Mouse (Mus musculus): Measurements from ENCODE around the gene Olfr374. TPM values are rescaled to one million over a fixed set of nuclear protein-coding genes. Genes with fewer than 3 reads are reported as not detected.

Olfr374 gene
- polyA plus RNA-seq, 1 experiment from 2014 or later = 0.13 TPM

DNA sequence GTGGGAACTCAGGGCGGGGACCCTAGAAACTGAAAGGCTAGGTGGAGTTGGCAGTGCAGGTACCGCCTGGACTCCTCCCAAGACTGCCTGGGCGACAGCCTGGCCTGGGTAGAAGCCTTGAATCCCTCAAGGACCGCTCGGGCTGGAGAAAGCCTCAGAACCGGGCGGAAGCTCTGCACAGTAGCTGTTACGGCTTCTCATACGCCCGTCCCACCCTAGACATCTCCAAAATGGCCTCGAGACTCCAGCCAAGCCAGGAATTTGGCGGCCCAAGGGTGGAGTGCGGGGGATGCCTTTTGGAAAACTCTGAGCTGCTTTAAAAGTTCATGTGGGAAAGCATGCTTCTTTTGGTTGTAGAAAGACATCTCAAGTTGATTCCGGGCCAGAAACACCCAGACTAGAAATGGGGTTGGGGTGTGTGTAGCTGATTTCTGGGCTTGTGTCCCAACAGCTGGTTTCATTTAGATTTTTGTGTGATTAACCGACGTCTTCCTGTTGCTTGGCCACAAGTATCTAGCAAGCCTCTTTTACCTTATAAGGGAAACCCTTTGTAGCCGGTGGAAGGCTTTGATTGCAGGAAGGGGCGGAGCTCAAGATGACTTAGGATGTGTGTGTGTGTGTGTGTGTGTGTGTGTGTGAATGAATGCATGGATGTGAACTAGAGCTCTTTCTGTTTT lies 29.6 kb downstream of the Olfr374 start:
- WGBS = under 1% methylated on average over 18 of the region's 18 CpGs
- Histone ChIP-seq H3K27me3 (ENCODE audit: control insufficient read depth, insufficient read depth, low read length) (no peaks in the 10 kb centered on the region), H3K4me3 (ENCODE audit: low read depth, low read length) (peak overlapping the region; percentile 88), H3K9me3 (replicated peaks; ENCODE audit: control insufficient read depth, low read length) (no peaks in the 10 kb centered on the region), H3K4me2 (ENCODE audit: low read depth, low read length) (peak overlapping the region; percentile 82), H3K4me1 (ENCODE audit: control insufficient read depth, insufficient read depth, low read length) (no peaks in the 10 kb centered on the region), H3K27ac (replicated peaks; ENCODE audit: low read depth, low read length) (peak overlapping the region; percentile 99), H3K9ac (replicated peaks; ENCODE audit: low read length) (peak overlapping the region; percentile 99), H3K36me3 (replicated peaks; ENCODE audit: control insufficient read depth, insufficient read depth, low read depth, low read length) (peaks cover 4% of the 10 kb centered on the region)
- DNase-seq (ENCODE audit: low spot score) = peak; percentile 93
- ATAC-seq (replicated peaks; ENCODE audit: insufficient number of reproducible peaks, low FRiP score, low TSS enrichment, low read depth) = peak; percentile 35; the same call in 1 of the 2 replicates

DNA sequence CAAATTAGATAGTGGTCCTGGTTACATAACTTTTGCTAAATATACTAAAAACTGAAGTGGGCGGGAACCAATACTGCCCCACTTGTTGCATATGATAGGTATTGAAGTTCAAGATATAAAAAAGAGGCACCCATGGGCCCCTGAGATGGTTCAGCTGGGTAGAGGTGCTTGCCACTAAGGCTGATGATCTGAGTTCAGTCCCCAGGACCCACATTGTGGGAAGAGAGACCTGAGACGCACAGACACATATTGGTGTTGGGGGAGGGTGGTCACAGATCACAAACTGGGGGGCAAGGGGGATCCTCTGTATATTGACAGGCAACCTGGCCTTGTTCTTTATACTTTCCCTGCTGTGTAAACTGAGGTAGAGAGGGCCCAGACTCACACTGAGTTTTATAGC lies 30.6 kb downstream of the Olfr374 start:
- Histone ChIP-seq H3K9me3 (replicated peaks; ENCODE audit: control insufficient read depth, low read length) (no peaks in the 10 kb centered on the region), H3K4me3 (ENCODE audit: low read depth, low read length) (peak overlapping the region; percentile 88), H3K9ac (replicated peaks; ENCODE audit: low read length) (no peak overlapping the region), H3K4me1 (ENCODE audit: control insufficient read depth, insufficient read depth, low read length) (no peaks in the 10 kb centered on the region), H3K27ac (replicated peaks; ENCODE audit: low read depth, low read length) (no peak overlapping the region), H3K27me3 (ENCODE audit: control insufficient read depth, insufficient read depth, low read length) (no peaks in the 10 kb centered on the region), H3K36me3 (replicated peaks; ENCODE audit: control insufficient read depth, insufficient read depth, low read depth, low read length) (peaks cover 10% of the 10 kb centered on the region), H3K4me2 (ENCODE audit: low read depth, low read length) (no peak overlapping the region)
- ATAC-seq (replicated peaks; ENCODE audit: insufficient number of reproducible peaks, low FRiP score, low TSS enrichment, low read depth) (no peak), DNase-seq (ENCODE audit: low spot score) (no peak)
- 84% methylated on average over 2 of the region's 2 CpGs for WGBS

DNA sequence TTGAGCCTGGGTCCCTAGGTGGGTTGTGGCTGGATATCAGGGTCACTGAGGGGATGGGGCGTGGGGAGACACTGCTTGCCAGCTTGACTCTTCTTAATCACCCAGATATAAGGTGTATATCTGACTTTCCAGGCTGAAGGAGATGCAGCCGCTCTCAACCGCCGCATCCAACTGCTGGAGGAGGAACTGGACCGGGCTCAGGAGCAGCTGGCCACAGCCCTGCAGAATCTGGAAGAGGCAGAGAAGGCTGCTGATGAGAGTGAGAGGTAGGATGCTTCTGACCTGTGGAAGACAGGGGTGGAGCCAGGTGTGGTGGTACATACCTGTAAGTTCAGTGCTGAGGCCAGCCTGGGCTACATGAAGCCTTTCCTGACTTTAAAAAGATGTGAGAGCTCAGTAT lies 31.6 kb downstream of the Olfr374 start:
- Histone ChIP-seq H3K9ac (replicated peaks; ENCODE audit: low read length) (no peak overlapping the region), H3K4me2 (ENCODE audit: low read depth, low read length) (no peak overlapping the region), H3K27me3 (ENCODE audit: control insufficient read depth, insufficient read depth, low read length) (no peaks in the 10 kb centered on the region), H3K27ac (replicated peaks; ENCODE audit: low read depth, low read length) (no peak overlapping the region), H3K9me3 (replicated peaks; ENCODE audit: control insufficient read depth, low read length) (no peaks in the 10 kb centered on the region), H3K36me3 (replicated peaks; ENCODE audit: control insufficient read depth, insufficient read depth, low read depth, low read length) (peaks cover 13% of the 10 kb centered on the region), H3K4me3 (ENCODE audit: low read depth, low read length) (no peak overlapping the region), H3K4me1 (ENCODE audit: control insufficient read depth, insufficient read depth, low read length) (no peaks in the 10 kb centered on the region)
- ATAC-seq (replicated peaks; ENCODE audit: insufficient number of reproducible peaks, low FRiP score, low TSS enrichment, low read depth) (no peak), DNase-seq (ENCODE audit: low spot score) (no peak)
- 97% methylated on average over 5 of the region's 5 CpGs for WGBS

DNA sequence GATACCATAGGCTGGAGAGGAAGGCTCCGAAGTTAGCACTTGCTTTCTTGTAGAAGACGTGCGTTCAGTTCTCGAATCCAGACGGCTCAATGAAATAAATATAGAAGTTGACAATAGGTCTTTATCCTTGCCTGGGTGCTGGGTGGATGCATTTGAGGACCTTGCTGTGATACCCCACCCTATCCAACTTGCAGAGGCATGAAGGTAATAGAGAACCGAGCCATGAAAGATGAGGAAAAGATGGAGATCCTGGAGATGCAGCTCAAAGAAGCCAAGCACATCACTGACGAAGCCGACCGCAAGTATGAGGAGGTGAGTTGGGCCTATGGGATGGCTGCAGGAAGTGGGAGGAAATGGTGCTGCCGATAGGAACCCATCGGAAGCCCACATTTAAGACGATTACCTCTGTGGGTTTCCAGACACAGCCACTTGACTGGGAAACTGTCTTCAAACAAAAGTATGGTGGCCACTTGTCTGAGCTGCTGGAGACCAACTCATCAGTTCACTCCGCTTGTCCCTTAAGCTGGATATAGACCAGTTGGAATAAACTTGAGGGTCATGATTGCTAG lies 36.5 kb downstream of the Olfr374 start:
- ATAC-seq (replicated peaks; ENCODE audit: insufficient number of reproducible peaks, low FRiP score, low TSS enrichment, low read depth) (no peak), DNase-seq (ENCODE audit: low spot score) (no peak)
- Histone ChIP-seq H3K36me3 (replicated peaks; ENCODE audit: control insufficient read depth, insufficient read depth, low read depth, low read length) (peaks cover 29% of the 10 kb centered on the region), H3K4me2 (ENCODE audit: low read depth, low read length) (no peak overlapping the region), H3K9me3 (replicated peaks; ENCODE audit: control insufficient read depth, low read length) (no peaks in the 10 kb centered on the region), H3K9ac (replicated peaks; ENCODE audit: low read length) (no peak overlapping the region), H3K27me3 (ENCODE audit: control insufficient read depth, insufficient read depth, low read length) (no peaks in the 10 kb centered on the region), H3K27ac (replicated peaks; ENCODE audit: low read depth, low read length) (no peak overlapping the region), H3K4me3 (ENCODE audit: low read depth, low read length) (no peak overlapping the region), H3K4me1 (ENCODE audit: control insufficient read depth, insufficient read depth, low read length) (no peaks in the 10 kb centered on the region)
- WGBS = 90% methylated on average over 13 of the region's 13 CpGs

DNA sequence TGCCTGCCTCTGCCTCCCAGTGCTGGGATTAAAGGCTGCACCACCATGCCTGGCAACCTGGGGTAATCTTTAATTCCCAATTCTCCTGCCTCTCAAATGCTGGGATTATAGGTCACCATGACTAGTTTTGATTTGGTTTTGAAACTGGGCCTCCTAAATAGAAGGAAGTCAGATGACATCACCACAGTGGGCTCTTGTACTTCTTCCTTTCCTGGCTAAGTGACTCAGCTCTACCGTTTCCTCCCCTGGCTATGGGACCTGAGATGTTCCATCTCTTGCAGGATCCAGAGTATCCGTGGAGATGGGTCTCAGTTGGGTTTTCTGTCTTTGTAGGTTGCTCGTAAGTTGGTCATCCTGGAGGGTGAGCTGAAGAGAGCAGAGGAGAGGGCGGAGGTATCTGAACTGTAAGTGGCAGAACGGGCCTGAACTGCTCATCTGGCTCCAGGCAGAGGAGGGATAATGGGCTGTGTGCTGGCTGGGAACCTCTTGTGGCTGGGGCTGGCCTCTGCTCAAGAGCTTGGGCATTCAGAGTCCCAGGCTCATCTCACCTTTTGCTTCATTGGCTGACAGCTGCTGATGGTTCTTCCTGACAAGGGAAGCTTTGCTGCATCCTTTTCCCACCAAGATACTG lies 37.6 kb downstream of the Olfr374 start:
- Histone ChIP-seq H3K9ac (replicated peaks; ENCODE audit: low read length) (no peak overlapping the region), H3K4me1 (ENCODE audit: control insufficient read depth, insufficient read depth, low read length) (no peaks in the 10 kb centered on the region), H3K36me3 (replicated peaks; ENCODE audit: control insufficient read depth, insufficient read depth, low read depth, low read length) (peaks cover 27% of the 10 kb centered on the region), H3K27me3 (ENCODE audit: control insufficient read depth, insufficient read depth, low read length) (no peaks in the 10 kb centered on the region), H3K4me3 (ENCODE audit: low read depth, low read length) (no peak overlapping the region), H3K4me2 (ENCODE audit: low read depth, low read length) (no peak overlapping the region), H3K9me3 (replicated peaks; ENCODE audit: control insufficient read depth, low read length) (no peaks in the 10 kb centered on the region), H3K27ac (replicated peaks; ENCODE audit: low read depth, low read length) (no peak overlapping the region)
- DNase-seq (ENCODE audit: low spot score) (no peak), ATAC-seq (replicated peaks; ENCODE audit: insufficient number of reproducible peaks, low FRiP score, low TSS enrichment, low read depth) (no peak)
- WGBS = 91% methylated on average over 5 of the region's 5 CpGs

DNA sequence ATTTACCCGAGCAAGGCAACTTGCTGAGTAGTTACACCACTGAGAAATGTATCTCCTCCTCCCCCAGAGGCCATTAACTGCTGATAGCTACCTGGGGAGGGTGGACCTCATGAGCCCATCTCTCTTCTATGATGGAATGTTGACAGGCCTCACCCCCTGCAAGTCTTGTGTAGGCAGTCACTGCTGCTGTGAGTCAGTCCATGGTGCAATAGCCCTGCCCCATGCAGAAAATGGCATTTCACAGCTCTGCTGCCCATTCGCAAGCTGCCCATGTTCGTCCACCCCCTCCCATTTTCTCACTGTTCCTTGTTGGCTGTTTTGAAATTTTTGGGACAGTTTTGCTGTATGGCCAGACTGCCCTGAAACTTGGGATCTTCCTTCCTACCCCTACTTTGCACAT lies 38.7 kb downstream of the Olfr374 start:
- H3K9me3 ChIP-seq (replicated peaks; ENCODE audit: control insufficient read depth, low read length) = no peaks in the 10 kb centered on the region
- ATAC-seq (replicated peaks; ENCODE audit: insufficient number of reproducible peaks, low FRiP score, low TSS enrichment, low read depth) (no peak), DNase-seq (ENCODE audit: low spot score) (no peak)
- no peaks in the 10 kb centered on the region for H3K27me3 ChIP-seq (ENCODE audit: control insufficient read depth, insufficient read depth, low read length)
- 89% methylated on average over 3 of the region's 3 CpGs for WGBS
- H3K27ac ChIP-seq (replicated peaks; ENCODE audit: low read depth, low read length) = no peak overlapping the region
- peaks cover 28% of the 10 kb centered on the region for H3K36me3 ChIP-seq (replicated peaks; ENCODE audit: control insufficient read depth, insufficient read depth, low read depth, low read length)
- no peaks in the 10 kb centered on the region for H3K4me1 ChIP-seq (ENCODE audit: control insufficient read depth, insufficient read depth, low read length)
- H3K4me3 ChIP-seq (ENCODE audit: low read depth, low read length) = no peak overlapping the region
- H3K9ac ChIP-seq (replicated peaks; ENCODE audit: low read length) = no peak overlapping the region
- no peak overlapping the region for H3K4me2 ChIP-seq (ENCODE audit: low read depth, low read length)

DNA sequence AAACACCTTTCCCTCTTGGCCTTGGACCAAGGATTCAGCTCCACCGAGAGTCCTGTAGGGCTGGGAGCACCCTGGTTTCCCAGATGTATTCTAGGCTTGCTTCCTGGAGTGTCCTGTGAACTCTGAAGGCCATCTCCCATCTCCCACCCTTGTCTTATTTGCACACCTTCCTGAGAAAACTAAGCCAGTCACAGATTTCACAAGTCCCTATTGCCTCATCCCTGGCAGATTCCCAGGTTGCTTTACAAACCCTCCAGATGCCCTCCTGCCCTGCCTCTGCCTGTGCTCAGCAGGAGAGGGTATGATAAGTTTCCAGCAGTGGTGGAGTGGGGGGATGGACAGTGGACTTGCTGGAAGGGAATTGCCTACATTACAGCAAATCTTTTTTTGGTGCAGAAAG lies 39.2 kb downstream of the Olfr374 start:
- no peak overlapping the region for H3K4me3 ChIP-seq (ENCODE audit: low read depth, low read length)
- H3K4me1 ChIP-seq (ENCODE audit: control insufficient read depth, insufficient read depth, low read length) = no peaks in the 10 kb centered on the region
- no peaks in the 10 kb centered on the region for H3K27me3 ChIP-seq (ENCODE audit: control insufficient read depth, insufficient read depth, low read length)
- DNase-seq (ENCODE audit: low spot score) = no peak
- H3K27ac ChIP-seq (replicated peaks; ENCODE audit: low read depth, low read length) = no peak overlapping the region
- 95% methylated on average over 1 of the region's 1 CpGs for WGBS
- peaks cover 28% of the 10 kb centered on the region for H3K36me3 ChIP-seq (replicated peaks; ENCODE audit: control insufficient read depth, insufficient read depth, low read depth, low read length)
- H3K9ac ChIP-seq (replicated peaks; ENCODE audit: low read length) = no peak overlapping the region
- ATAC-seq (replicated peaks; ENCODE audit: insufficient number of reproducible peaks, low FRiP score, low TSS enrichment, low read depth) = no peak
- no peak overlapping the region for H3K4me2 ChIP-seq (ENCODE audit: low read depth, low read length)
- no peaks in the 10 kb centered on the region for H3K9me3 ChIP-seq (replicated peaks; ENCODE audit: control insufficient read depth, low read length)

DNA sequence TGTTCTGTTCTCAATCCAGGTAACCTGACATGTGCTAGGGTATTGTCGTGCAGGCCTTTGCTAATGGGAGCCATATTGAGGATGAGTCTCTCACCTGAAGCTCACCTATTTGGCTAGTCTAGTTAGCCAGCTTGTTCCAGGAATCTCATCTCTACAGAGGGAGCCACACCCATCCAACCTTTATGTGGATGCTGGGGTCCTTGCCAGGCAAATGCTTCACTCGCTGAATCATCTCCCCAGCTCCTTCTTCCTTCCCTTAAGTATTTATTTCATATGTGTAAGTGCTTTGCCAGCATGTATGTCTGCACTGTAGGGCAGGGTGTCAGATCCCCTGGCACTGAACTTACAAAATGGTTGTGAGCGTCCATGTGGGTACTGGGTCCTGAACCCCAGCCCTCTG lies 39.7 kb downstream of the Olfr374 start:
- H3K27ac ChIP-seq (replicated peaks; ENCODE audit: low read depth, low read length) = no peak overlapping the region
- no peak overlapping the region for H3K9ac ChIP-seq (replicated peaks; ENCODE audit: low read length)
- H3K4me3 ChIP-seq (ENCODE audit: low read depth, low read length) = no peak overlapping the region
- no peaks in the 10 kb centered on the region for H3K9me3 ChIP-seq (replicated peaks; ENCODE audit: control insufficient read depth, low read length)
- no peak overlapping the region for H3K4me2 ChIP-seq (ENCODE audit: low read depth, low read length)
- ATAC-seq (replicated peaks; ENCODE audit: insufficient number of reproducible peaks, low FRiP score, low TSS enrichment, low read depth) (no peak), DNase-seq (ENCODE audit: low spot score) (no peak)
- peaks cover 28% of the 10 kb centered on the region for H3K36me3 ChIP-seq (replicated peaks; ENCODE audit: control insufficient read depth, insufficient read depth, low read depth, low read length)
- no peaks in the 10 kb centered on the region for H3K27me3 ChIP-seq (ENCODE audit: control insufficient read depth, insufficient read depth, low read length)
- no peaks in the 10 kb centered on the region for H3K4me1 ChIP-seq (ENCODE audit: control insufficient read depth, insufficient read depth, low read length)
- WGBS = 88% methylated on average over 3 of the region's 3 CpGs

Measured in embryonic facial prominence, embryonic 11.5 days (tissue).